Mouse (Mus musculus): Measurements from ENCODE around the gene Yipf2.
A peak's percentile ranks its signal among the peaks of the same experiment; 100 is the strongest.
"Not testable (repeated sequence)": the region's sequence is repeated elsewhere in the genome, so short reads cannot be mapped to it uniquely, and the experiment has no call there.

Yipf2 gene

GRCm38 (mm10) chr9:21594838-21595237 is 2.2 kb upstream of the Yipf2 start:
- no peak for DNase-seq

- not testable (repeated sequence) for DNase-seq
These were observed 1.7 kb upstream of the Yipf2 start for GRCm38 (mm10) chr9:21594350-21594749.

GRCm38 (mm10) chr9:21593122-21593721 is 594 bp upstream of the Yipf2 start:
- peak; percentile 33 for DNase-seq

GRCm38 (mm10) chr9:21591831-21592702 is 561 bp downstream of the Yipf2 start:
- no peak for DNase-seq

- no peak for DNase-seq
These were observed 1.3 kb downstream of the Yipf2 start for GRCm38 (mm10) chr9:21591127-21591830.

- no peak for DNase-seq
These were observed 3.1 kb downstream of the Yipf2 start for GRCm38 (mm10) chr9:21589538-21589937.

GRCm38 (mm10) chr9:21588350-21588749 is 4.3 kb downstream of the Yipf2 start:
- no peak for DNase-seq

- DNase-seq = no peak
These were observed 4.8 kb downstream of the Yipf2 start for GRCm38 (mm10) chr9:21587678-21588349.

- DNase-seq = no peak
These were observed 7.2 kb downstream of the Yipf2 start for GRCm38 (mm10) chr9:21585401-21585800.

GRCm38 (mm10) chr9:21578226-21578625 is 14.4 kb downstream of the Yipf2 start:
- DNase-seq = no peak

GRCm38 (mm10) chr9:21576286-21576685 is 16.3 kb downstream of the Yipf2 start:
- DNase-seq = no peak

- no peak for DNase-seq
These were observed 17.4 kb downstream of the Yipf2 start for GRCm38 (mm10) chr9:21575253-21575652.

GRCm38 (mm10) chr9:21574012-21574801 is 18.4 kb downstream of the Yipf2 start:
- no peak for DNase-seq

GRCm38 (mm10) chr9:21568657-21569255 is 23.9 kb downstream of the Yipf2 start:
- DNase-seq = no peak

GRCm38 (mm10) chr9:21567051-21567450 is 25.6 kb downstream of the Yipf2 start:
- no peak for DNase-seq

GRCm38 (mm10) chr9:21566538-21566937 is 26.1 kb downstream of the Yipf2 start:
- DNase-seq = no peak

GRCm38 (mm10) chr9:21565004-21565586 is 27.5 kb downstream of the Yipf2 start:
- no peak for DNase-seq

GRCm38 (mm10) chr9:21564420-21564819 is 28.2 kb downstream of the Yipf2 start:
- DNase-seq = no peak

- DNase-seq = no peak
These were observed 33.5 kb downstream of the Yipf2 start for GRCm38 (mm10) chr9:21559151-21559550.

GRCm38 (mm10) chr9:21558366-21558765 is 34.3 kb downstream of the Yipf2 start:
- peak; percentile 13 for DNase-seq

GRCm38 (mm10) chr9:21557556-21557955 is 35.1 kb downstream of the Yipf2 start:
- DNase-seq = no peak
